Mouse (Mus musculus): ENCODE measurements around the gene Mypop.

Gene Mypop

DNA sequence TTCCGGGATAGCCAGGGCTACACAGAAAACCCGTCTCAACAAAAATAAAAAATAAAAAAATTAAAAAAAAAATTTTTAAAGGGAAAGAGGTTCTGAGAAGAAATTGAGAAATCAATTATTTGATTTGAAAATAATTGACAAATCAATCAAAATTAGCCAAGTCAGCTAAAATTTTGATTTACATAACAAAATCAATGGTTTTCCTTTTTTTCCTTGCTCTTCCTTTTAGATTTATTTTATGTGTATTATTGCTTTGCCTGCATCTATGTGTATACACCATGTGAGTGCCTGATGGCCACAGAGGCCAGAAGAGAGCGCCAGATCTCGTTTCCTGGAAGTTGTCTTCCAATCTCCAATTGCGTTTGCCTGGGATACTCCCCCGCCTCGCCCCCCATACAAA is 26.9 kb downstream of the Mypop start:
- DNase-seq (ENCODE audit: low read depth, low spot score) = no peak

DNA sequence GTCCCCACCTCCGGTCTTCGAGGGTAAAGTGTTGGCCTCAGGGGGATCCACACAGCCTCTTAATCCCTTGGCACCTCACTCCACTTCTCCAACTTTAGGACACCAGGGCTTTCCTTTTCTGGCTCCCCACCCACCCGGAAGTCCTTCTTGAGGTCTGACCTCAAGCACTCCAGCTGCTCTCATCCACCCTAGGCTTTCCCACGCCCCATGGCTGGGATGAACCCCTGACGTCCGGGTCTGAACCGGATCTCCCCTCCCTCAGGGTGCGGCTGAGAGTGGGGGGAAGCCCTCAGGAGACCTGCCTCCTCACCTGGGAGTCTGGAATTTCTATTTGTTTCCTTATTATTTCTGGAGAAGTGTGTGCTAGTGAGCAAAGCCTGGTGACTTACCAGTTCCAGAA is 30.0 kb downstream of the Mypop start:
- DNase-seq (ENCODE audit: low read depth, low spot score) = no peak

DNA sequence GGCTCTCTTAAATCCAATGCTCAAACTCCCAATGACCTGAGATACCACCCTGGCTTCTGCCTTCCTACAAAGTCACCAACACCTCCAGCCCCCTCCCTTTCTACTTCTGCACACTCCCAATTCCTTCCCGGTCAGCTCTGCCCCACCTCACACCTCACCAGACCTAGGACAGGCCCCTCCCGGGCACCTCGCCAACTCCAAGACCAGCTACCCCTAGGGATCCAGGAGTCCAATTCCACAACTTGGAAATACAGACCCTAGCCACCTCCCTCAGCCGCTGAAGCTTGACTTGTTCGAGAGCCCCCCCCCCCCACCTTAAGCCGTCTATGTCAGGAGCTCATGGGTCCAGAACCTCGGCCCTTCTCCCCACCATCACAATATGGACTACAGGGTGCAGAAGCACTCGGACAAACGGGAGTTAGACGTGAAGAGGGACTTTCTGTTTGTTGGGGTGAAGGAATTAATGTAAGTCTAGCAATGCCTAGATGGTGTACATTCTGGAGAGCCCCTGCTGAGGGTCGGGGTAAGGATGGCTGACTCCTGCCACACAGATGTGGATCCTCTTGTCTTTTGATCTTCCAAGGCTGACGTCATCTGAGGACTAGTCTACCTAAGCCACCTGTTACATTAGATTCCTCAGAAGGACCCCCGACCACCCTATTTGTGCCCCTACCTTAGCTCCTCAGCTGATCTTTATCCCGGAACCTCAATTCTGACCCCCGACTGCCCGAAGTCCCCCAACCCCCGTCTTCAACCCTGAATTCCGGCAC is 31.3 kb downstream of the Mypop start:
- no peak for DNase-seq (ENCODE audit: low read depth, low spot score)

DNA sequence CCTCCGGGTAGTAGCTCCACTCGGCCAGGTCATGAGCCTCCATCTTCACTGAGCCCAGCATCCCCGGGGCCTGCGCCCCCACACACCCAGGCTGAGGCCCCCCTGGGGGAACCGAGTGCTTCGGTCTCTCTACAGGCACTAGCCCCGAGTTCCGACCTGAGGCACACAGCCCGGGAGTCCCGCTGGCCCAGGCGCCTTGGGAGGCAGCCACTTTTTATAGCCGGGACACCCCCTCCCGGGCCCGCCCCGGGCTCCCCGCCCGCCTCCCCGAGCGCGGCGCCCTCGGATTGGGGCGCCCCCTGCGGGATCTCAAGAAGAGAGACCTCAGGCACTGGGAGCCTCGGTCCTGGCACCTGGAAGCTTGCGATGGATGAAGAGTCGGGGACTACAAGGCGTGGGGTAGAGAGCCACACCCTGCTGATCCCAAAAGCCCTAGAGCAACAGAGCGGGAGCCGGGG is 32.3 kb downstream of the Mypop start, which contains the start of gene Foxa3:
Gene Foxa3 (minus strand): TSS at position 182 of the 458 bp plus-strand sequence.
- DNase-seq (ENCODE audit: low read depth, low spot score) = no peak

DNA sequence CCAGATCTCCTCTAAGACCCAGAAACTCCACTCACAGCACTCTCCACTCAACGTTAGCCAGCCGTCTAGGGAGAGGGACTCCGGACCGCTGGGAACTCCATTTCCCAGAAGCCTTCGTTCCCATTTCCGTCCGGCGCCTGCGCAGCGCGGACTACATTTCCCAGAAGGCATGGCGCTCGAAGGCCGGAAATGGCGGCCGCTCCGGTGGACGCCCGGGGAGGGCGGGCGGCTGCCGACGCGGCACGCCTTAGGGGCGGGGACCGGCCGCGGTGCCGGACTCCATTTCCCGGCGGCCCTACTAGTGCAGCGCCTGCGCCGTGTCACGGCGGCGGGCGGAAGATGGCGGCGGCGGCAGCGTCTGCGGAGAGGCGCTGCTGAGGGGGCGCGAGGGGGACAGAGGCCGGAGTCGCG is 33.1 kb downstream of the Mypop start, which contains the start of gene Sympk:
Gene Sympk (plus strand): TSS at position 282 of the 411 bp plus-strand sequence.
- DNase-seq (ENCODE audit: low read depth, low spot score) = peak; percentile 95

DNA sequence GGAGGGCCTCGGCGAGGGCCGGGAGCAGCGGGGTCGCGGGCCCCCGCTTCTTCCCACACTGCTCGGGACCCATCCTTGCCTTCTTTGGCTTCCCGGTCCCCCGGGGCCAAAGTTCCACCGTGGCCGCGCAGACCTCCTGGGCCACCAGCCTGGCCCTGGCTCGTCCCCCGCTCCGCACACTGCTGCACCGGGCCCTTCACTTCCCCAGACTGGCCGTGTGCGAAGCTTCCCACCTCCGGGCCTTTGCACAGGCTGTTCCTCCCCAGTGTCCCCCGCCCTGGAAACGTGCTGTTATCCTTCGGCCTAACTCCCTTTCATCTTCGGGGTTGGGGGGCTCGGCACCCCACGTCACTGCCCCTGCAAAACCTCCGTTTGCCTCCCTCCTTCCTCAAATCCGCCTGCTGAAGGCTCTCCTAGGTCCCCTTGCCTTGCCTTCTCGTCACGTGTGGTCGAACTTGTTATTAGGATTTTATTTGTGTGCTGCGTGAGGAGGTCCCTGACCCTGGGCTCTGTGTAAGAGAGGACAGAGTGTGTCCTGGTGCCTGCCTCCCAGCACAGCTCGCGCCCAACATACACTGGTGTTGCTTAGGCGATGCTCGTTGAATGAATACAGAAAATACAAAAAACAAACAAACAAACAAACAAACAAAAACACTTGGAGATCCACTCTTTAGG is 33.7 kb downstream of the Mypop start:
- DNase-seq (ENCODE audit: low read depth, low spot score) = no peak

DNA sequence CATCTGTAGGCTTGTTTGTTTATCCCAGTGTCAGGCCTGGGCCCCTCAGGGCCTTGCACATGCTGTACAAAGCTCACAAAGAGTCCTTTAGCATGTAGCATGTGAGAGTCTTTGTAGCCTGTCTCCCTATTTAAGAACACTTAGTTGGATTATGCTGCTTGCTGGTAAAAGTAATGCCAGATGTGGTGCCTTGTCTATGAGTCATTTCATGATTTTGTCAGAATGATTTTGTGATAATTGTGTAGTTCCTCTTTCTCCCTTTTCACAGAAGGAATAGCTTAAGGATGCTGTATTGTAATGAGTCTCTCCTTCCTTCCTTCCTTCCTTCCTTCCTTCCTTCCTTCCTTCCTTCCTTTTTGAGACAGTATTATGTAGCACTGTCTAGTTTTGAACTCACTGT is 37.0 kb downstream of the Mypop start:
- no peak for DNase-seq (ENCODE audit: low read depth, low spot score)

DNA sequence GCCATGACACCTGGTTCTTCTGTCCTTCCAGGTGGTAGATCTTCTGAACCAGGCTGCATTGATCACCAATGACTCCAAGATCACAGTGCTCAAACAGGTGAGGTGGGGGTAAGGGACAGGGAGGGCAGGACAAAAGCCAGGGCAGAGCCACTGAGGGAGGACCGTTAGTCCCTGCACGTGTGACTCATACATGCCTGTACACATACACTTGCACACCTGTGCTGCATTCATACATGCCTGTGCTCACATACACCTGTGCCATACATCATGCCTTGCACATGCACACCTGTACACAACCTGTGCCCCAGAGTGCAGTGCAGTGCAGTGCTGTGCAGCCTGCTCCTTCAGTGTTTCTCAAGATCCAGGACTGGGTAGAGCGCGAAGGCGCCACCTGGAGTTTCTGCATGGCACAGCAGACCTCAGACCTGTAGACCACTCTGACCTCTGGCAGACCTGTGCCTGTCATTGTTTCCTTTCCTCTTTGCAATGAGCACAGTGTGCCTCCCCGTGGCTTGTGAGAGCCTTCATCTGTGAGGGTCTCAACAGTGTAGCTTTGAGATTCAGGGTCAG is 38.1 kb downstream of the Mypop start:
- DNase-seq (ENCODE audit: low read depth, low spot score) = no peak

DNA sequence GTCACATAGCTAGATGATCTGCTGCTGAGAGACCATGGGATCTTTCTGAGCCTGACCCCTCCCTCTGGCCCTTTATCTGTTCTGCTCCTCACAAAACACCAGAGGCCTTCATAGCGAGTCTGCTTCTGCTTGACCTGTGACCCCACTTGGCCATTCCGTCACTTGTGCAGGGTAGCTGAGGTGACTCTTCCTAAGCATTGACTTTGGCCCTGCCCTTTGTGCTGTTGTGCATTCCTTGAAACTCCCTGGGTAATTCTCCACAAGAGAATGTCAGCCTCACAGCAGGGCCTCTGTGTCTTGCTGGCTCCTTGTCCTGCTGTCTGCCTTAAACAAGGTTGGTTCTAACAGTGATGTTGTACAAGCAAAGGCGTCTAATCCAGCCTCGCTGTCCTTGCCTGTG is 40.6 kb downstream of the Mypop start:
- DNase-seq (ENCODE audit: low read depth, low spot score) = no peak

DNA sequence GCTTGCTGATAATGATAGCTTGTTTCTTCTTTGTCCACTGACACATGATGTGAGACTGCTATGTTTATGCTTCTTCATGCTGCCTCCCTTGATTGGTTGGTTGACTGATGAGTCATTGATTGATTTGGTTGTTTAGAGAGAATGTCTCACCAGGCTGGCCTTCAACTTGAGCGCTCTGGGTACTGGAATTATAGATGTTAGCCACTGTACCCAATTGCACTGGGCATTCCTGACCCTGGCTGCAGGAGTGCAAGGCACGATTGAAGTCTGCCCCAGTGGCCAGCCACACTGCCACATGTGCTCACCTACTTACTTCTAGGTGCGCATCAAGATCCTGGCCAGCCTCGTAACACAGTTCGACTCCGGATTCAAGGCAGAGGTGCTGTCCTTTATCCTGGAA is 53.6 kb downstream of the Mypop start:
- DNase-seq (ENCODE audit: low read depth, low spot score) = no peak

DNA sequence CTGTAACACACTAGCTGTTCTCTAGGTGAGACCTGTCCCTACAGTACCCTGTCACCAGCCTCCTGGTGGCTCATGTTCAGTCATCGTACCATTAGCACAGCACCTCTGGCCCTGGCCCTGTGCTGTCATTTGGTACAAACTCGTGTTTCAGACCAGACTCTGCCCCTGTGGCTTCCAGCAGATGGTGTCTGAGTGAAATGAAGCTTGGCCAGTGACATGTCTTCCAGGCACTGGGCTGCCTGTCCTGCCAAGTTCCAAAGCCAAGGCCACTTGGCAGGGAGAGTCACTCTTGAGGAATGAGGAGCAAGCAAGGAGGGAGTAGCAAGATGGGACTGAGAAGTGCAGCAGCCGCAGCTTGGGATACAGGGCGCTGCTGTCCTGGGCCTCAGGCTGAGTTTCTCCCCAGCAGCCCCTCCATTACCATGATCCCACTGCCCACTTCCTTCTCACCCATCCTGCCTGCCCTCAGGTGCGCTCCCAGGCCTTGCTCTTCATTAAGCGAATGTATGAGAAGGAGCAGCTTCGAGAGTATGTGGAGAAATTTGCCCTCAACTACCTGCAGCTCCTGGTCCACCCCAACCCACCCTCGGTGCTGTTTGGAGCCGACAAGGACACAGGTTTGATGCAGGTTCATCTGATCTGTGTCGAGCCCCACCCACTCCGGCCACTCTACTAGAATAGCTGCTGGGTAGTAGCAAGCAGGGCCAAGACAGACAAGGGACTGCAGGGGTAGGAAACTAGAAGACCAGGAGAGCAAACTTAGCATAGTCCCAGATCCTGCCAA is 55.4 kb downstream of the Mypop start:
- no peak for DNase-seq (ENCODE audit: low read depth, low spot score)

DNA sequence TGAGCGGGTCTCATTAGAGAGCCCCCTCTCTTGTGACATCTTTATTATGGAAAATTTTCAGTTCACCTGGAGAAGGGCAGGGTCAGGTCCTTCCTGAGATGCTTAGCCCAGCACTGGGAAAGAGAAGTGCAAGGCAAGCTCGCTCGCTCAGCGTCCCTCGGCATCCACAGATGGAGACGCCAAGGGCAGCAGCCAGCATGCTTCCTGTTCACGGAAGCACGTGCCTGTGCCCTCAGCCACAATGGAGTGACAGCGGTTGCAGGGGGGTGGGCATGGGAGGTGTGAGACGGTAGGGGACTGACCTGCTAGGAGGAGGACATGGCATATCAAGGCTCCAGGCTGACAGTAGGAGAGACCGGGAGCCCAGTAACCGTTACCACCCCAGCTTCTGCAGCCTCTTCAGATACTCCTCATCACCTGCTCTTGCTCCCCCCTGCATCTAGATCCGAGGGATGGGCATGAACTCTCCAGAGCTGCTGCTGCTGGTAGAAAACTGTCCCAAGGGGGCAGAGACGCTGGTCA is 57.0 kb downstream of the Mypop start:
- DNase-seq (ENCODE audit: low read depth, low spot score) = no peak

DNA sequence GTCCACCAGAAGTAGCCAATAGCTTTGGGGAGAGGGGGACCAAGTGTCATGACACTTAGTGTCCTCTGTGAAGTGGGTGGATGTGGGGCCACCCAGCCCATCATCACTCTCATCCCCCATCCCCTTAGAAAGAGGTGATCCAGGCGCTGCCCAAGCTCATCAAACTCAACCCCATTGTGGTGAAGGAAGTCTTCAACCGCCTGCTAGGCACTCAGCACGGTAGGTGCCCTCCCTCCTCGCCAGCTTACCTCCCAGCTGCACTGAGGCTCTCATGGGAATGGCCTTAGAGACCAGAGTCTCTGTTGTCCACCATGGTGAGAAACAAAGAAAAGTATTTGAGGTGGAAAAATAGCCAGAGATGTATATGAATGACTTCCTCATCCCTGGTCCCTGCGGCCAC is 58.2 kb downstream of the Mypop start:
- no peak for DNase-seq (ENCODE audit: low read depth, low spot score)

DNA sequence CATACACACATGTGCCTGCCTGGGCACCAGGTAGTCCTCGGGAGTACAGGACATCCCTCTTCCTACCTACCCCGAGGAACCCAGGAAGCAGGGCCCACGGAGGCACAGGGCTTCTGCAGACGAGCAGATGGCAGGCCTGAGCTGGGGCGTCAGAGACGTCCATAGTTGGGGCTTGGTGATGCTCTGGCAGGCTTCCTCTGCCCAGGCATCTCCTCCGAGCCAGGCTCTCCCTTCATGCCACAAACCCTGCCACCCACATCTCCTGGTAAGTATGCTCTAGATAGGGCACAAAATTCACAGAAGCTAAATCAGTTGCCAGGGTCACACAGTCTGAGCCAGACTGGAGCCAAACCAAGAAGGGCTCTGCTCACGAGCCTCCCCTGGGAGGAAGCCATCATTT is 59.1 kb downstream of the Mypop start:
- DNase-seq (ENCODE audit: low read depth, low spot score) = no peak

DNA sequence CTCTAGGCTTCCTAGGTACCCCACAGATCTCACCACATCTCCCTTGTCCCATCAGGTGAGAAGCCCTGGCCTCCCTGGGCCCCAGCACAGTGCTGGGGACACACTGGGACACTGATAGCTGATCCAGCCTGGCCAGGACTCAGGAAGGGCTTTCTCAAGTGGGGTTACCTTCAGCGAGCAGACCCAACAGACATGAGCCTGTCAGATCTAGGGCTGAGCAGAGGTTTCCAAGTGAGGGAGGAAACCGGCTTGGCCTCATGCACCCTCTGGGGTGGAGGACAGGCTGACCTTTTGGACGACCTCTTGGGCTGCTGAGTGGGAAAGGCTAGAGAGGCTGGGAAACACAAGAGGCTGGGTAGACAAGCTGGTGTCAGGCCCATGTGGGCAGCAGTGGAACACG is 60.1 kb downstream of the Mypop start:
- no peak for DNase-seq (ENCODE audit: low read depth, low spot score)

Measured in c-Kit-negative CD71-positive TER-119-positive erythroid progenitor cells, embryonic 14.5 days (primary cell).